Mouse (Mus musculus) forebrain, postnatal 0 days (tissue): ENCODE results near the gene Cela1. TPM values are rescaled to one million over a fixed set of nuclear protein-coding genes. Genes with fewer than 3 reads are reported as not detected.

ENCODE experiments used
- ATAC-seq: fragments of 200-750 bp; cut with Nextera tagmentation; 2 replicates; pipeline ENCODE4 v1.8.0; 2017; ENCODE audit warnings: mild to moderate bottlenecking, moderate library complexity
- DNase-seq: peaks from one replicate; pipeline ENCODE4 v3.0.0-alpha.2; 2015
- H3K27ac ChIP-seq: fragments of 300-500 bp; sonication (generic); 2 replicates; pipeline ENCODE4 v1.5.1; 2014; ENCODE audit warnings: low read depth, mild to moderate bottlenecking, antibody characterized with exemption, low read length, moderate library complexity, mixed read lengths
- H3K27me3 ChIP-seq: fragments of 300-500 bp; sonication (generic); 2 replicates; pipeline ENCODE4 v1.6.1; 2014; ENCODE audit warnings: mild to moderate bottlenecking, low read length, mixed read lengths; ENCODE audit not compliant: insufficient read depth
- H3K36me3 ChIP-seq: fragments of 300-500 bp; sonication (generic); 2 replicates; pipeline ENCODE4 v1.6.1; 2014; ENCODE audit warnings: mild to moderate bottlenecking, moderate library complexity; ENCODE audit not compliant: insufficient read depth
- H3K4me1 ChIP-seq: fragments of 300-500 bp; sonication (generic); 2 replicates; pipeline ENCODE4 v1.6.1; 2014; ENCODE audit warnings: antibody characterized with exemption; ENCODE audit not compliant: insufficient read depth
- H3K4me2 ChIP-seq: fragments of 300-500 bp; sonication (generic); 2 replicates; pipeline ENCODE4 v1.6.1; 2014; ENCODE audit warnings: low read depth, mild to moderate bottlenecking, moderate library complexity
- H3K4me3 ChIP-seq: fragments of 300-500 bp; sonication (generic); 2 replicates; pipeline ENCODE4 v1.5.1; 2014; ENCODE audit warnings: low read depth, low read length, mixed read lengths
- H3K9ac ChIP-seq: fragments of 300-500 bp; sonication (generic); 2 replicates; pipeline ENCODE4 v1.6.1; 2014; ENCODE audit warnings: mild to moderate bottlenecking
- H3K9me3 ChIP-seq: fragments of 300-500 bp; sonication (generic); 2 replicates; pipeline ENCODE4 v1.6.1; 2016; ENCODE audit warnings: low read length
- CTCF ChIP-seq: sonication (generic); IDR thresholded peaks from 2 replicates; pipeline ENCODE4 v1.5.1; 2016; ENCODE audit warnings: antibody characterized with exemption, control low read depth, low read depth
- WGBS: fragments of 180-500 bp; shearing (Covaris S2); extraction: QIAGEN DNeasy Blood & Tissue Kit; methylation state at CpG from one replicate; pipeline ENCODE4 v1.1.7; 2014; 5-methylcytosine and 5-hydroxymethylcytosine counted together
- polyA plus RNA-seq: library from polyadenylated mRNA; unstranded; fragments of >200 nt; fragmentation: Nextera tagmentation; extraction: Ambion mirVana; gene quantifications from 2 replicates; pipeline ENCODE4 v1.2.1, GENCODE M21; 2015
- total RNA-seq: library from RNA; depleted of rRNA; stranded (reverse); fragments of >200 nt; gene quantifications from 2 replicates; pipeline ENCODE4 v1.2.3, GENCODE M21; 2014

Cela1 gene
- total and polyA plus RNA-seq, 2 experiments from 2014 or later, result 0.81 to 5.1 TPM

DNA sequence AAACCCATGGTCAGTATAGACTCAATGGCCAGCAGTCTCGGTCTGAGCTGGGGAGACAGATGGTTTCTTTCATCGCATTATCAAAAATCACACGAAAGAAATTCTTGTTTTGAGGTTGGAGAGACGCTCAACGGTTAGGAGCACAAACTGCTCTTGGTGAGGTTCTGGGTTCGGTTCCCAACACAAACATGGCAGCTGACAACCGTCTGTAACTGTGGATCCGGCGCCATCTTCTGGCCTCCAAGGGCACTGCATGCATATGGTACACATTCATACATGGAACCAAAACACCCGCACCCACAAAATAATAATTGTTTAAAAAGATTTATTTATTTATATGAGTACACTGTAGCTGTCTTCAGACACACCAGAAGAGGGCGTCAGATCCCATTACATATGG, 30.9 kb upstream of the Cela1 start:
- DNase-seq (no peak), ATAC-seq (no peak)
- H3K36me3 ChIP-seq, result no peaks in the 10 kb centered on the region
- peak; percentile 19; the same call in 1 of the 2 replicates for TF ChIP-seq CTCF
- WGBS, result 83% methylated on average over 11 of the region's 11 CpGs
- H3K9me3 ChIP-seq, result no peaks in the 10 kb centered on the region
- H3K27ac ChIP-seq, result no peak overlapping the region
- no peaks in the 10 kb centered on the region for H3K4me1 ChIP-seq
- H3K9ac ChIP-seq, result no peak overlapping the region
- H3K27me3 ChIP-seq, result no peaks in the 10 kb centered on the region
- H3K4me2 ChIP-seq, result no peak overlapping the region
- H3K4me3 ChIP-seq, result no peak overlapping the region

DNA sequence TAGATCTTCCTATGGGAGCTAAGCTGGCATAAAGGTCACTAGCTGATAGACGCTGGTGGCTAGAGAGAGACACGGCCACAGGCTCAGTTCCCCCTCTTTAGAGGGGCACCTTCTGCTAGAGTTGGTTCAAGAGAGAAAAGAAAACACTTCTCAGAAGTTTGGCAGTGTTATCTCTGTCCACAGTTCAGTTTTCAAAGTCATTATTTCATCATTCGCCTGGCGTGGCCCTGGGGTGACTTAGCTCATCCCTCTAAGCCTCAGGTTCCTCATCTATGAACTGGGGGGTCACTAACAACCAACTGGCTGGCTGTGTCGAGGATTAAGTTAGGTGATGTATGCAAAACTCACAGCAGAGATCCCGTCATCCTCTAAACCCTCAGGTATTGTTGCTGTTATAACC, 30.2 kb upstream of the Cela1 start:
- Histone ChIP-seq H3K4me3 (no peak overlapping the region), H3K27me3 (no peaks in the 10 kb centered on the region), H3K9ac (no peak overlapping the region), H3K9me3 (no peaks in the 10 kb centered on the region), H3K27ac (no peak overlapping the region), H3K4me1 (no peaks in the 10 kb centered on the region), H3K36me3 (no peaks in the 10 kb centered on the region), H3K4me2 (no peak overlapping the region)
- ATAC-seq, result no peak
- 85% methylated on average over 6 of the region's 6 CpGs for WGBS
- DNase-seq, result no peak
- TF ChIP-seq CTCF, result no peak

DNA sequence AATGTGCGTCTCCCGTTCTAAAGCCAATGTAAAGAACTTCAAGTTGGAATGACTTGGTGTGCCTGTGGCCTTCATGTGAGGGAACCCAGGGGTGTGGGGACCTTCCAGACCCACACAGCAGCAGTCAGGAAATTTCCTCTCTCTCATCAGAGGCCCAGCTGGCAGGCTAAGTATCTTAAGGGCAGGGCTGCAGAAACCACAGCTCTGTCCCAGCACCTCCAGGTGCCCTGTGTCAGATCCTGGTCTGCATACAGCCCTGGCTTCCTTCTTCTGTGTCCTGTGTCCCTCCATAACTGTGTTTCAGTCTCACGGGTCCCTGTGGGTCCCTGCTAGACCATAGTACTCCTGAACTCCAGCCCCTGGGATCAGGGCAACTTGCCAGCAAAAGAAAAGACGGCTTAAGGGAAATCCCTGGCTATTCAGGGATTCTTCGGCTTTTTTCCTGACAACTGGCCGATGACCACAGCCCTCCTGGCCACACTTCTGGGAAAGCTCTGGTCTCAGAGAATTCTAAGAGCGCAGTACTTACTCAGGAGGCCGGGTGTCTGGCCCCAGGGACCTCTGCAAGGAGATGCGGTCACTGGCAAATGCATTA, 27.8 kb upstream of the Cela1 start:
- Histone ChIP-seq H3K4me3 (no peak overlapping the region), H3K27ac (no peak overlapping the region), H3K4me2 (no peak overlapping the region), H3K9me3 (no peaks in the 10 kb centered on the region), H3K4me1 (no peaks in the 10 kb centered on the region), H3K36me3 (no peaks in the 10 kb centered on the region), H3K27me3 (no peaks in the 10 kb centered on the region), H3K9ac (no peak overlapping the region)
- TF ChIP-seq CTCF, result no peak
- DNase-seq, result no peak
- WGBS, result 45% methylated on average over 9 of the region's 9 CpGs
- ATAC-seq, result no peak

DNA sequence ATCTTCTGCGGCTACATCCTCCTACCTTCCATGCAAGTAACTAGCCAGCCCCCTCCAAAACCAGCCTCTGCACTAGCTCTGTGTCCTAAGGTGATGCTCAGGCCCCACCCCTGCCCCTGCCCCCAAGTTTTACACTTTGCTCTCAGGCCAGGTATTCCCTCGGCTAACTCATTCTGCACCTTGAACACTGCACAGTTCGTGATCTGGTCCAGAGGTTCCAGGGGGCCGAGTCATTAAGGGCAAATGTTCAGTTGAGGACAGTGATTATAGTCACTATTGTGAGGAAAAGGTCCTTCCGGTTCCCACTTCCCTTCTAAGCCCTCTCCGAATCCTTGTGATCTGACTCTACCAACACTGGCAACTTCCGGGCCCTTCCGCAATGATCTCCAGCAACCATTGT, 26.7 kb upstream of the Cela1 start:
- H3K4me2 ChIP-seq, result no peak overlapping the region
- 91% methylated on average over 8 of the region's 8 CpGs for WGBS
- TF ChIP-seq CTCF, result no peak
- ATAC-seq (no peak), DNase-seq (no peak)
- no peak overlapping the region for H3K9ac ChIP-seq
- H3K36me3 ChIP-seq, result no peaks in the 10 kb centered on the region
- H3K4me3 ChIP-seq, result no peak overlapping the region
- H3K4me1 ChIP-seq, result no peaks in the 10 kb centered on the region
- no peak overlapping the region for H3K27ac ChIP-seq
- H3K27me3 ChIP-seq, result no peaks in the 10 kb centered on the region
- no peaks in the 10 kb centered on the region for H3K9me3 ChIP-seq

DNA sequence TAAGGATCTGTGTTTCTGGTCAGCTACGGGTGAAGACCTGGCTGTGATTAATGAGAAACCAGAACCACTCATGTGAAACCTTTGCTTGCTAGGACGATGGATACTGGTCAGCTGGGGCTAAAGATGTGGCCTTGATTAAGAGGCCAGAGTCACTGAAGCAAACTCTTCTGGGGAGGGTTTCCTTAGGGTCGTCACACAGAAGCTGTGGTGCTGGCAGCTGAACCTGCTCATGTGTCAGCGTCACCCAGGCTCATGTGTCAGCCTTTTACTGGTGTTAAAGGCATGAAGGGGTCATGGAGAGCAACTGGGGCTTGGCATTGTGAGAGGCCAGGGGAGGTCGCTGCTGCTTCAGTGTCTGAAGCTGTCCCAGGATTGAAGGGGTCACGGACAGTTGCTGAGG, 23.1 kb upstream of the Cela1 start:
- Histone ChIP-seq H3K4me2 (no peak overlapping the region), H3K9me3 (no peaks in the 10 kb centered on the region), H3K4me3 (no peak overlapping the region), H3K36me3 (no peaks in the 10 kb centered on the region), H3K27ac (no peak overlapping the region), H3K27me3 (no peaks in the 10 kb centered on the region), H3K4me1 (no peaks in the 10 kb centered on the region), H3K9ac (no peak overlapping the region)
- ATAC-seq, result no peak
- 79% methylated on average over 6 of the region's 6 CpGs for WGBS
- no peak for DNase-seq
- no peak for TF ChIP-seq CTCF

- 79% methylated on average over 8 of the region's 8 CpGs for WGBS
- no peak for ATAC-seq
These were observed 20.8 kb upstream of the Cela1 start for GRCm38 (mm10) chr15:100708433-100709078.

GRCm38 (mm10) chr15:100706226-100706625, 18.5 kb upstream of the Cela1 start:
- H3K9ac ChIP-seq, result no peak overlapping the region
- no peaks in the 10 kb centered on the region for H3K4me1 ChIP-seq
- H3K9me3 ChIP-seq, result no peaks in the 10 kb centered on the region
- no peaks in the 10 kb centered on the region for H3K27me3 ChIP-seq
- H3K4me3 ChIP-seq, result no peak overlapping the region
- TF ChIP-seq CTCF, result no peak
- H3K4me2 ChIP-seq, result no peak overlapping the region
- ATAC-seq (no peak), DNase-seq (no peak)
- no peak overlapping the region for H3K27ac ChIP-seq
- WGBS, result 72% methylated on average over 8 of the region's 8 CpGs
- H3K36me3 ChIP-seq, result no peaks in the 10 kb centered on the region

More at GRCm38 (mm10) chr15:100708433-100709078, 20.8 kb upstream of the Cela1 start:
- H3K27ac ChIP-seq, result no peak overlapping the region
- no peak overlapping the region for H3K9ac ChIP-seq
- DNase-seq, result no peak
- H3K27me3 ChIP-seq, result no peaks in the 10 kb centered on the region
- no peak overlapping the region for H3K4me3 ChIP-seq
- no peaks in the 10 kb centered on the region for H3K9me3 ChIP-seq
- H3K4me2 ChIP-seq, result no peak overlapping the region
- TF ChIP-seq CTCF, result no peak
- H3K36me3 ChIP-seq, result no peaks in the 10 kb centered on the region
- H3K4me1 ChIP-seq, result no peaks in the 10 kb centered on the region
